Mouse (Mus musculus): ENCODE measurements around the gene Trp53. TPM values are rescaled to one million over a fixed set of nuclear protein-coding genes. Genes with fewer than 3 reads are reported as not detected.

Gene Trp53
- polyA plus RNA-seq, 1 experiment from 2014 or later, result 169 TPM

DNA sequence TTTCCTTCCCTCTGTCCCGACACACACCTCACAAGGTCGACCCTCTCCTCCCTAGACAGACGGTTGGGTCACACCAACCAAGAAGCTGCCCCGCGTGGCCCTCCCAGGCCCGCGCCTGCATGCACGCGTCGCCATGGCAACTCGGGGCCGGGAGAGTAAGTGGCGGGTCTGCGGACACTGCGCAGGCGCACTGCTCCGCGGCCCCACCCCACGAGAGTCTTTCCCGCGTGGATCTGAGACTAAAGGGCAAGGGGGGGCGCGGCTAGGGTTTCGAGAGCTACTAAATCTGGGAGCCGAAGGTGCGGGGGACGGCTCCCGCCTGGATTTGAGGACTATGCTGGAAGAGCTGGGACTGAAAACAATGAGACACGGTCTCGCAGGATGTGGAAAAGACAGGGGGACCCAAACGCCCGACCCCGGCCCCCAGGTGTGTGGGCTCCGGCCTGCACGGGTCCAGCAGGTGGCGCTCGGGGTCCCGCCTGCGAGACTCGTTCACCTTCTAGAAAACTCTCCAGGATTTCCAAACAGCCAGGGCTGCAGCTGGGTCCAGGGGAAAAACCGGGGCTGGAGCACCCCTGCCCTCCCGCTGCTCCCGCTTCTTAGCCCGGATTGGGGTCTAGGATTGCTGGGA, 33.6 kb upstream of the Trp53 start:
- H3K27ac ChIP-seq (ENCODE audit: low read depth, low read length), result peak overlapping the region; percentile 68
- H3K4me3 ChIP-seq (ENCODE audit: low read depth, low read length), result peak overlapping the region; percentile 38
- WGBS, result under 1% methylated on average over 44 of the region's 44 CpGs
- H3K36me3 ChIP-seq (ENCODE audit: control insufficient read depth, insufficient read depth, low read length), result no peaks in the 10 kb centered on the region
- H3K27me3 ChIP-seq (ENCODE audit: control insufficient read depth, insufficient read depth, low read length), result no peaks in the 10 kb centered on the region
- H3K4me2 ChIP-seq (ENCODE audit: low read depth), result peak overlapping the region; percentile 79
- H3K9me3 ChIP-seq (ENCODE audit: control insufficient read depth, low read length), result no peaks in the 10 kb centered on the region
- ATAC-seq (ENCODE audit: insufficient read depth, low FRiP score, low TSS enrichment) (peak; percentile 68), DNase-seq (ENCODE audit: low spot score) (peak; percentile 84)
- H3K9ac ChIP-seq (ENCODE audit: low read length), result peak overlapping the region; percentile 75
- H3K4me1 ChIP-seq (ENCODE audit: control insufficient read depth, insufficient read depth, low read length), result peaks cover 8% of the 10 kb centered on the region; the same call in 1 of the 2 replicates

DNA sequence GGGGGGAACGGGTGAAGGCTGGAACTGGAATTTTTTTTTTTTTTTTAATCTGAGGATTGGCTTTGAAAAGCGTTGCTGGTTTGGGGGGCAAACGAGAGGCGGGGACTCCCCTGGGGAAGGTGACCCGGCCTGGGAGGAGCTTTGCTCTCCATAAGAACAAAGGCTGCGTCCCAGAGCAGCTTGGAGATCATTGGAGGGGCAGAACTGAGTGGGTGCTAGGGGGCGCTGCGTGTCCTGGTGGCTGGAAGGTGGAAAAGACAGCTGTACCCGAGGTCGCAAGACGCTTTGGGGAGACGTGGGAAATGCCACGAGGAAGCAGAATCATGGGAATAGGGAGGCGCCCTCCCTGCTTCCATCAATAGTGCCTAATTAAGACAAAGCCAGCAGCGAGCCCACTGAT, 33.1 kb upstream of the Trp53 start:
- Histone ChIP-seq H3K9me3 (ENCODE audit: control insufficient read depth, low read length) (no peaks in the 10 kb centered on the region), H3K4me1 (ENCODE audit: control insufficient read depth, insufficient read depth, low read length) (peaks cover 8% of the 10 kb centered on the region; the same call in 1 of the 2 replicates), H3K9ac (ENCODE audit: low read length) (peak overlapping the region; percentile 75), H3K27me3 (ENCODE audit: control insufficient read depth, insufficient read depth, low read length) (no peaks in the 10 kb centered on the region), H3K36me3 (ENCODE audit: control insufficient read depth, insufficient read depth, low read length) (no peaks in the 10 kb centered on the region), H3K4me3 (ENCODE audit: low read depth, low read length) (peak overlapping the region; percentile 38), H3K4me2 (ENCODE audit: low read depth) (peak overlapping the region; percentile 79), H3K27ac (ENCODE audit: low read depth, low read length) (peak overlapping the region; percentile 68)
- 6% methylated on average over 15 of the region's 15 CpGs for whole genome bisulfite sequencing
- ATAC-seq (ENCODE audit: insufficient read depth, low FRiP score, low TSS enrichment) (no peak), DNase-seq (ENCODE audit: low spot score) (no peak)

DNA sequence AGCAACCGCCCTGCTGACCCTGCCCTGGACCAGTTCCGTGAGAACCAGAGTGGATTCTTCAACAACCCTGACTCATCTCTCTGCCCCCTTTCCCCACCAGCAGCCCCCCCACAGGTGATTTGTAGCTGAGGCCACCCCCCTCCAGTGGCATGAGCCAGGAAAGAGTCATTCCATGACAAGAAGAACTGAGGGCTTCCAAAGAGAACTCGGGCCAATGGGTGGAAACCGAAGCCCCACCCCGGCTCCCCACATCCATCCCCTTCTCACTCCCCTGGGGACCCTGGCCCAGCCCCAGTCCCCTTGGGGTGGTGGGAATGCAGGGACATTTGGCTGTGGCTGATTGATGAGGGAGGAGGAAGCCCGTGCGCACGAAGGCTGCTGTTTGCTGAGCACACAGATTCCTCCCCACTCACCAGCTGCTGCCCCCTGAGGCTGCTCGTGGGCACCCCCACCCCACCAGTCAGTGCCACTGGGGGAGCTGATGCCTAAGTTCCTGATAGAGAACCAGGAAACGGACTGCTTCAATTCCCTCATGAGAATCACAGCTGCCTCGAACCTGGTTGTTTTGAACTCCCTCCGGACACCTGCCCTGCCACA, 31.0 kb upstream of the Trp53 start, which contains the start of gene Dnah2:
Gene Dnah2 (minus strand): TSS at position 51 of the 597 bp plus-strand sequence.
- Histone ChIP-seq H3K4me3 (ENCODE audit: low read depth, low read length) (no peak within 1 kb of the TSS), H3K4me2 (ENCODE audit: low read depth) (no peak within 1 kb of the TSS)

DNA sequence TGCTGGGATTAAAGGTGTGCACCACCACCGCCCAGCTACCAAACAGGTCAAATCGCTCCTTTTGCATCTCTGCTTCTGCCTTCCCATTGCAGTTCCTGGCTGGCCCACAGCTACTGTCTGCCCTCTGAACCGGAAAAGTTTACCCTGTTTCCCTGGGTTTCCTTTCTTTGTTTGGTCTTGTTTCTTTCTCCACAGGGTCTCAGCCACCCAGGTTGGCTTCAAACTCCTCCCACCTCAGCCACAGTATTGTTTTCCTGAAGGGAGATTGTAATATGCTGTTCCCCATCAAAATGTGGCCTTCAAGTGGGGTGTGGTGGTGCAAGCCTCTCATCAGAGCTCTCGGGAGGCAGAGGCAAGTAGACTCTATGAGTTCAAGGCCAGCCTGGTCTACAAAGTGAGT, 28.8 kb upstream of the Trp53 start:
- WGBS, result 66% methylated on average over 4 of the region's 4 CpGs
- H3K4me1 ChIP-seq (ENCODE audit: control insufficient read depth, insufficient read depth, low read length), result peaks cover 29% of the 10 kb centered on the region

More for the DNA sequence above, 31.0 kb upstream of the Trp53 start, which contains the start of gene Dnah2:
- Histone ChIP-seq H3K9ac (ENCODE audit: low read length) (no peak within 1 kb of the TSS), H3K27me3 (ENCODE audit: control insufficient read depth, insufficient read depth, low read length) (no peaks in the 10 kb centered on the region), H3K4me1 (ENCODE audit: control insufficient read depth, insufficient read depth, low read length) (peaks cover 23% of the 10 kb centered on the region), H3K9me3 (ENCODE audit: control insufficient read depth, low read length) (no peaks in the 10 kb centered on the region), H3K36me3 (ENCODE audit: control insufficient read depth, insufficient read depth, low read length) (no peaks in the 10 kb centered on the region), H3K27ac (ENCODE audit: low read depth, low read length) (no peak within 1 kb of the TSS)
- DNase-seq (ENCODE audit: low spot score) (no peak), ATAC-seq (ENCODE audit: insufficient read depth, low FRiP score, low TSS enrichment) (no peak)
- WGBS, result 39% methylated on average over 12 of the region's 12 CpGs

DNA sequence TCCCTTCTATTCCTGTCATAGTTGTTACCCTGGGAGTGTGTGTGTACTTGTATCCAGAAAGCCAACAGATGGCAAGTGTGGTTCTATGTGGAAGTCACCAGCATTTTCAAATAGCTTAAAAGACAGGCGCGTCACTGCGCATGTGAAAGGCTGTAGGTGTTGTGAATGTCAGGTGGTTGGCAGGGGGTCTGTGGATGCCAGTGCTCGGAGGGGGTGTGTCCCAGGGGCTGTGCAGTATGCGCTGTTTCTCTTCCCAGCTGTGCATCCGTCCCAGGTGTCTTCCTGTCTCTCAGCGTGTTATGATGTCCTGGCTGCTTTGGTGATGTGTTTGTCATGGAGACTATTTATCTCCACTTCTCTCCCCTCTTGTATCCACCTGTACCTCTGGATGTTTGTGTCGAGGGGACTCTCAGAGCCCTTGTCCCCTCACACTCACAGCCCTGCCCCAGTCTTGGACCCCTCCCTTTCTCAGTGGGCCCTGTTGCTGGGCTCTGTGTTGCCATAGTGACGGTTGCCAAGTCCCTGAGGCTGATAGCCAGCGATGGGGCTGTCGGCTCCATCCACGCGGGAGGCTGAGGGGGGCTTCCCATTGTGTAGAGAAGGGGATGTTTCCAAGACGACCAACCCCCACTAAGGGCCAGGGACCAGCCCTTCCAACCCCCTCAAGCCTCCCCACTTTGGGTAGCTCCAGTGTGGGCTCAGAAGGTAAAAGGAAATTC, 27.4 kb upstream of the Trp53 start:
- peak; percentile 85 for ATAC-seq (ENCODE audit: insufficient read depth, low FRiP score, low TSS enrichment)
- no peaks in the 10 kb centered on the region for H3K9me3 ChIP-seq (ENCODE audit: control insufficient read depth, low read length)
- no peak overlapping the region for H3K4me3 ChIP-seq (ENCODE audit: low read depth, low read length)
- WGBS, result 18% methylated on average over 14 of the region's 14 CpGs
- peaks cover 37% of the 10 kb centered on the region for H3K4me1 ChIP-seq (ENCODE audit: control insufficient read depth, insufficient read depth, low read length)
- peak overlapping the region; percentile 26 for H3K4me2 ChIP-seq (ENCODE audit: low read depth)
- peak overlapping the region; percentile 27 for H3K9ac ChIP-seq (ENCODE audit: low read length)
- H3K27me3 ChIP-seq (ENCODE audit: control insufficient read depth, insufficient read depth, low read length), result no peaks in the 10 kb centered on the region
- no peaks in the 10 kb centered on the region; the same call in 1 of the 2 replicates for H3K36me3 ChIP-seq (ENCODE audit: control insufficient read depth, insufficient read depth, low read length)
- peak; percentile 86 for DNase-seq (ENCODE audit: low spot score)
- H3K27ac ChIP-seq (ENCODE audit: low read depth, low read length), result peak overlapping the region; percentile 86

More for the DNA sequence above, 28.8 kb upstream of the Trp53 start:
- ATAC-seq (ENCODE audit: insufficient read depth, low FRiP score, low TSS enrichment), result no peak
- DNase-seq (ENCODE audit: low spot score), result no peak
- no peak overlapping the region for H3K4me2 ChIP-seq (ENCODE audit: low read depth)
- H3K27ac ChIP-seq (ENCODE audit: low read depth, low read length), result no peak overlapping the region
- H3K4me3 ChIP-seq (ENCODE audit: low read depth, low read length), result no peak overlapping the region
- H3K9me3 ChIP-seq (ENCODE audit: control insufficient read depth, low read length), result no peaks in the 10 kb centered on the region
- H3K36me3 ChIP-seq (ENCODE audit: control insufficient read depth, insufficient read depth, low read length), result no peaks in the 10 kb centered on the region; the same call in 1 of the 2 replicates
- no peak overlapping the region for H3K9ac ChIP-seq (ENCODE audit: low read length)
- no peaks in the 10 kb centered on the region for H3K27me3 ChIP-seq (ENCODE audit: control insufficient read depth, insufficient read depth, low read length)

DNA sequence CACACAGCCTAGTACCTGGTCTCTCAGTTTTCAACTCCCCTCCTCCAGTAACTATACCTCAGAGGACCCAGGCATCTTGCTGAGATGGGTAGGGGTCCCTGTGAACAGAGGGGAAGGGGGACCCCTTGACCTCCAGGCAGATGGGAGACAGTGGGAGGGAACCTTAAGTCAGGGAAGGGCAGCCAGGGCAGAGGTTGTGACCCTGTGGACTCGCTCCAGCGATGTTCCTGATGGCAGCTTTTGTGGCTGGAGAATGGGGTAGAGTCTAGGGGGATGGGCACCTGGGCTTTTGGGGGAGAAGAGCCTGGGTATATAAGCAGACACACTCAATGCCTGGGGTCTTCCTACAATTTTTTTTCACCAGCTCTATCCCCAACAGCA, 26.8 kb upstream of the Trp53 start:
- peak overlapping the region; percentile 27 for H3K9ac ChIP-seq (ENCODE audit: low read length)
- DNase-seq (ENCODE audit: low spot score) (peak; percentile 27), ATAC-seq (ENCODE audit: insufficient read depth, low FRiP score, low TSS enrichment) (0 out of 2 replicates have a peak, but pooled peaks have one; percentile 9)
- no peaks in the 10 kb centered on the region for H3K27me3 ChIP-seq (ENCODE audit: control insufficient read depth, insufficient read depth, low read length)
- no peaks in the 10 kb centered on the region; the same call in 1 of the 2 replicates for H3K36me3 ChIP-seq (ENCODE audit: control insufficient read depth, insufficient read depth, low read length)
- 4% methylated on average over 2 of the region's 2 CpGs for WGBS
- H3K4me2 ChIP-seq (ENCODE audit: low read depth), result peak overlapping the region; percentile 26
- peak overlapping the region; percentile 86 for H3K27ac ChIP-seq (ENCODE audit: low read depth, low read length)
- H3K9me3 ChIP-seq (ENCODE audit: control insufficient read depth, low read length), result no peaks in the 10 kb centered on the region
- peaks cover 42% of the 10 kb centered on the region for H3K4me1 ChIP-seq (ENCODE audit: control insufficient read depth, insufficient read depth, low read length)
- H3K4me3 ChIP-seq (ENCODE audit: low read depth, low read length), result no peak overlapping the region

DNA sequence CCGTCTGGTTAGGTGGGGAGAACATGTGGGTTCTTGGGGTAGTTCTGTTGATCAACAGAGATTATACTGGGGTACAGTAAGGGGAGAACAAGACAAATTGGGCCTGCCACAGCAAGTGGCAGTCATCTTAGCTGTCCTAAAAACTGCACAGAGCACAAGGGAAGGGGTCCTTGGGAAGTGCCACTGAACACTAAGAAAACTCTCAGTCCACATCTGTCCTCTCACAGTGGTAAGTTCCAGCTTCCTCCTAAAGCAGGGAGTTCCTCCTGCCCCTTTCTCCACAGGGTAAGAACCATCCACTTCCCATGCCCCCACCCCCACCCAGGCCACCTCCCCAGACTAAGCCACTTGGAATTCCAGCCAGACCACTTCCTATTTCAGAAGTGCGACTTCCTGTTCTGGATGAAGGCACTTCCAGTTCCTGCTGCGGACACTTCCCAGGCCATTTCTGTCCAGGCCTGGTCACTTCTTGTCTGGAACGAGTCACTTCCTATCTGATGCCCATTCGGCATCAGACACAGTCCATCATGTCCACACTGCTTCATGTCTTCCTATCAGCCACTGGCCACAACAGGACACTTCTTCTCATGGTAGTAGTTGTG, 25.5 kb upstream of the Trp53 start:
- Histone ChIP-seq H3K27me3 (ENCODE audit: control insufficient read depth, insufficient read depth, low read length) (no peaks in the 10 kb centered on the region), H3K36me3 (ENCODE audit: control insufficient read depth, insufficient read depth, low read length) (no peaks in the 10 kb centered on the region; the same call in 1 of the 2 replicates), H3K4me1 (ENCODE audit: control insufficient read depth, insufficient read depth, low read length) (peaks cover 54% of the 10 kb centered on the region), H3K4me3 (ENCODE audit: low read depth, low read length) (no peak overlapping the region), H3K9ac (ENCODE audit: low read length) (no peak overlapping the region), H3K4me2 (ENCODE audit: low read depth) (no peak overlapping the region), H3K9me3 (ENCODE audit: control insufficient read depth, low read length) (no peaks in the 10 kb centered on the region), H3K27ac (ENCODE audit: low read depth, low read length) (no peak overlapping the region)
- ATAC-seq (ENCODE audit: insufficient read depth, low FRiP score, low TSS enrichment) (no peak), DNase-seq (ENCODE audit: low spot score) (no peak)
- 89% methylated on average over 5 of the region's 5 CpGs for WGBS

DNA sequence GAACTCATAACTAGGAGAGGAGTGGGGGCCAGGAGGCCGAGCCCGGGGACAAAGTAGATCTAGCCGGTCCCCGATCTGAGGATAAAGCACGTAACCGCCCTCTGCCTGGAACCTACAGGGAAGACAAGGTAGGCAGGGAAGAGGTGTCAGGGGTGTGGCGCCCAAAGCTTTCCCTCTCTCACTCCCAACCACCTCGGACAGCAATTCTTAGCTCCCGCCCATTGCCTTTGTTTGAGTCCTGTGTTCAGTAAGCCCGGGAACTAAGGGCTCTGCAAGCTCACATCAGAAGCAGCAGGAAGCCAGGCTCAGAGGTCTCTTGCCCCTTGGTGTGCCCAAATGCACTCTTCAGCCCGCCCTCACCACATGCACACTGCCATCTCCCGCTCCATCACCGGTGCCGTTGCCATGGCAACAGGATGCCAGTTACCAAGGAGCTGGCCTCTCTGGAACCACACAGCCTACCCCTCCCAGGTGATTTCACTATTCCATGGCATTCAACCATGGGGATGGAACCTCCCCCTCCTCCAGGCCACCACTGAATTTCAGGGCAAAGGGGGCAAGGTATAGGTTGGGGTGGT, 22.7 kb upstream of the Trp53 start:
- no peak overlapping the region for H3K27ac ChIP-seq (ENCODE audit: low read depth, low read length)
- DNase-seq (ENCODE audit: low spot score) (peak; percentile 74), ATAC-seq (ENCODE audit: insufficient read depth, low FRiP score, low TSS enrichment) (no peak)
- H3K36me3 ChIP-seq (ENCODE audit: control insufficient read depth, insufficient read depth, low read length), result peaks cover 2% of the 10 kb centered on the region
- H3K27me3 ChIP-seq (ENCODE audit: control insufficient read depth, insufficient read depth, low read length), result no peaks in the 10 kb centered on the region
- 0 out of 2 replicates have a peak overlapping the region, but pooled peaks have one; percentile 3 for H3K4me3 ChIP-seq (ENCODE audit: low read depth, low read length)
- peak overlapping the region; percentile 12; the same call in 1 of the 2 replicates for H3K9ac ChIP-seq (ENCODE audit: low read length)
- peak overlapping the region; percentile 92 for H3K4me2 ChIP-seq (ENCODE audit: low read depth)
- no peaks in the 10 kb centered on the region for H3K9me3 ChIP-seq (ENCODE audit: control insufficient read depth, low read length)
- WGBS, result 20% methylated on average over 14 of the region's 14 CpGs
- H3K4me1 ChIP-seq (ENCODE audit: control insufficient read depth, insufficient read depth, low read length), result peaks cover 76% of the 10 kb centered on the region

Measured in neural tube, embryonic 11.5 days (tissue).